Mouse (Mus musculus) forebrain, embryonic 10.5 days (tissue): Measurements from ENCODE around the gene Fxyd6. TPM values are rescaled to one million over a fixed set of nuclear protein-coding genes. Genes with fewer than 3 reads are reported as not detected.

Experiments
- DNase-seq: peaks from one replicate; pipeline ENCODE4 v3.0.0-alpha.2; 2017; ENCODE audit warnings: low spot score; ENCODE audit errors: extremely low spot score
- H3K27ac ChIP-seq: fragments of 300-500 bp; sonication (generic); 2 replicates; pipeline ENCODE4 v1.5.1; 2016; ENCODE audit warnings: mild to moderate bottlenecking
- H3K27me3 ChIP-seq: fragments of 300-500 bp; sonication (generic); 2 replicates; pipeline ENCODE4 v1.6.1; 2016; ENCODE audit warnings: mild to moderate bottlenecking; ENCODE audit not compliant: poor library complexity, severe bottlenecking
- H3K36me3 ChIP-seq: fragments of 300-500 bp; sonication (generic); replicated peaks from 2 replicates; pipeline ENCODE4 v1.6.1; 2016; ENCODE audit warnings: mild to moderate bottlenecking, moderate library complexity
- H3K4me1 ChIP-seq: fragments of 300-500 bp; sonication (generic); 2 replicates; pipeline ENCODE4 v1.6.1; 2016
- H3K4me3 ChIP-seq: fragments of 300-500 bp; sonication (generic); 2 replicates; pipeline ENCODE4 v1.5.1; 2016; ENCODE audit warnings: mild to moderate bottlenecking, moderate library complexity
- H3K9me3 ChIP-seq: fragments of 300-500 bp; sonication (generic); 2 replicates; pipeline ENCODE4 v1.6.1; 2016; ENCODE audit warnings: mild to moderate bottlenecking, moderate library complexity
- WGBS: fragments of 180-500 bp; shearing (Covaris S2); methylation state at CpG from one replicate; pipeline ENCODE4 v1.1.7; 2016; 5-methylcytosine and 5-hydroxymethylcytosine counted together
- polyA plus RNA-seq: library from polyadenylated mRNA; unstranded; fragments of >200 nt; fragmentation: Nextera tagmentation; extraction: Ambion mirVana; gene quantifications from 2 replicates; pipeline ENCODE4 v1.2.1, GENCODE M21; 2016

Fxyd6 gene
- polyA plus RNA-seq, 1 experiment from 2014 or later: 159 TPM

DNA sequence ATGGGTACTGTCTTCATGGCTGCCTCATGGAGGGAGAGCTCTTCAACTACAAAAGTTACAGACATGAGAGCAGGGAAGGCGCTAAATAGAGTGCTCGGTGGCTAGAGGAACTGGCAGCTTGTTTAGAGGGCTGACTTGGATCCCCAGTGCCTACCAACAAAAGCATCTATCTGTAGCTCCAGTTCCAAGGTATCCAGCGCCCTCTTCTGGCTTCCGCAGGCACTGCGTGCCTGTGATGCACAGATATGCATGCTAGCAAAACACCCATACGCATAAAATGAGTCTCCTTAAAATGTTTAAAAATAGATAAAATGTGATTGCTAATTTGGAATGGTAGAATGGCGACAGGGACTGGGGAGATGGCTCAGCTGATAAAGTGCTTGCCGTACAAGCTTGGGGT, 51.2 kb downstream of the Fxyd6 start:
- H3K36me3 ChIP-seq: no peaks in the 10 kb centered on the region
- no peak overlapping the region for H3K27ac ChIP-seq
- DNase-seq: no peak
- no peaks in the 10 kb centered on the region for H3K4me1 ChIP-seq
- H3K9me3 ChIP-seq: no peaks in the 10 kb centered on the region
- WGBS: 65% methylated on average over 8 of the region's 8 CpGs
- no peak overlapping the region for H3K4me3 ChIP-seq
- peaks cover 6% of the 10 kb centered on the region for H3K27me3 ChIP-seq

DNA sequence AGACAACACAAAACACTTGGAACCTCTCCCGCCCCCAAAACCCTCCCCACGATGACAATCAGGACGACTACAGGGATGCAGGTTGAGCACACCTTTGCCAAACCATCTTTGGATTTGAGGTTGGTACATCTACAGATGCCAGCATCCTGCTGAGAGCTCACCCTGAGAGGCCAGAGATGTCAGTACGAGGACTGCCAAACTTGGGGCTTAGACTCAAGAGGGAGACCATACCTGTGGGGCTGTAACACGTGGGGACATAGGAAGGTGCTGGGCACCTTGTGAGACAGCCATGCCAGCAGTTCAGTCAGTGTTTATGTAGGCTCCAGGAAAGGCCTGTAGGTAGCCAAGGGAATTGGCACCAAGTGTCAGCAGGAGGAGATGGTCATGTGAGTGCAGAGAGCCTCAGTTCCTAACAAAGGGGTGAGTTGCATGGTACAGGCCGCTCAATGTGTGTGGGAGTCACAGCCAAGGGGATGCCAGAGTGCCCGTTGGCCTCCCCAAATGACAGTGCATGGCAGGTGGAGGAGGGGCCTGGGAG, 52.8 kb downstream of the Fxyd6 start:
- Histone ChIP-seq H3K27ac (no peak overlapping the region), H3K36me3 (no peaks in the 10 kb centered on the region), H3K27me3 (peaks cover 22% of the 10 kb centered on the region), H3K9me3 (no peaks in the 10 kb centered on the region), H3K4me1 (no peaks in the 10 kb centered on the region), H3K4me3 (no peak overlapping the region)
- no peak for DNase-seq
- WGBS: 77% methylated on average over 7 of the region's 7 CpGs

DNA sequence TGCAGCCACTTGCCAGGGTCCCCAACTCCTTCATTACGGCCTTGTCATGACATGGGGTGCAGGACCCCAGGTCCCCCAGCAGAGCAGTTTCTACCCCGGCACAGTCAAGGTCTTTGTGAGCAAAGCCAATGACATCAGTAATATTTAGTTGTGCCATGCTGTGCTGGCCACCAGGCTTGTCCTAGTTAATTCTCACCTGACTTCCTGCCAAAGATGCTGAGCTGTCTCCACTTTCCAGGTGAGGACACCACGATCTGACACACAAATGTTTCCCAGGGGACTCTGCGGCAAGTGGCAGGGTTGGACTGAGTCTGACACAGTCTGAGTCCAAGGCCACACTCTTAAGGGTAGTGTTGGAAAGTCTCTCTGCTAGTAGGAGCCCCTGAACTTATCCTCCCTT, 56.5 kb downstream of the Fxyd6 start, which contains the start of gene Dscaml1:
Dscaml1 (plus strand) TSS at position 173 of the 400 bp plus-strand sequence.
- H3K27me3 ChIP-seq: peaks cover 56% of the 10 kb centered on the region
- H3K27ac ChIP-seq: no peak within 1 kb of the TSS
- WGBS: 90% methylated on average over 4 of the region's 4 CpGs
- H3K36me3 ChIP-seq: no peaks in the 10 kb centered on the region
- H3K4me3 ChIP-seq: no peak within 1 kb of the TSS
- peaks cover 18% of the 10 kb centered on the region for H3K4me1 ChIP-seq
- no peaks in the 10 kb centered on the region for H3K9me3 ChIP-seq
- DNase-seq: no peak

DNA sequence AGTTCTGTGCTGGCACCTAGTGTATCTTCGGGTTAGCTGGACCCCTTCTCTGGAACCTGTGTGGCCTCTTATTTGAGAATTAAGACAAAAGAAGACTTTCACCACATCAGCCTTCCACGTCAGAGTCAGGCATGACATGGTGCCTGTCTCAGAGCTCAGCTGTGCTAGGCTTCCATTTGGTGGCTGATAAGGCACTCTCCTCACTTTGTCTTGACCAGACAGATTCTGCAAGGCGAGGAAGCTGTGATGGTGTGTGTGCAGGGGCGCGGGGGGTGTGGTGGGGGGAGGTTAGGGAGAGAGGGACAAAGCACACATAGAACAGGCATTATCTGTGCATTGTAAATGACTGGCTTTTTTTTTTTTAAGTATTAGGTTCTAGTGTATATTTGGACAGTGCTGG, 59.4 kb downstream of the Fxyd6 start:
- DNase-seq: no peak
- Histone ChIP-seq H3K4me1 (peaks cover 23% of the 10 kb centered on the region), H3K36me3 (no peaks in the 10 kb centered on the region), H3K27me3 (peaks cover 85% of the 10 kb centered on the region), H3K27ac (no peak overlapping the region), H3K9me3 (no peaks in the 10 kb centered on the region), H3K4me3 (no peak overlapping the region)
- 27% methylated on average over 5 of the region's 5 CpGs for WGBS

DNA sequence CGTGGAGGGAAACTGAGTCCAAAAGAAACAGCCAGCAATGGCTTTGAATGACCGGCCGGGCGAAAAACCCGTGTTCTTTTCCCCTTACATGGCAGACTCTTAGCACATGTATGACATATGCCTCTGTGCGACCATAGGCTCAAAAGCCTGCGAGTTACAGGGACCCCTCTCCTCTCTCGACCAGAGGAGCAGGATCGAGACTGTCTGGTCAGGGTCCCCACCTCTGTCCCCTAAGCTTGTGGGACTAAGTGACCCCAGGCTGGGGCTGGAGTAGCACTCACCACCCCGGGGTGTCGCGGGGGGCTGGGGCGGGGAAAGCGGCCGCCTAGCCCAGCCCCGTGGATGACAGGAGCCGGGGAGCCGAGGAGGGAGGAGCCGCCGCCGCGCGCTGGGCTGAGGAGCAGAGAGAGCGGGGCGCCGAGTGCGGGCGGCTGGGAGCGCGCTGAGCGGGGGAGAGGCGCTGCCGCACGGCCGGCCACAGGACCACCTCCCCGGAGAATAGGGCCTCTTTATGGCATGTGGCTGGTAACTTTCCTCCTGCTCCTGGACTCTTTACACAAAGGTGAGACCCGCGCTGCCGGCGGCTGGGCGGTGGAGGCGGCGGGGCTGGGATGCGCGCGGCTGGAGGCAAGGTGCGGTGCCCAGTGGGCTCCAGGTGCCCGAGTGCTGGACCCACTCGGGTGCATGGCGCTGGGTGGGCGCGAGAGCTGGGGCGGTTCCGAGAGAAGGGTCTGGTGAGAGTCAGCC, 60.1 kb downstream of the Fxyd6 start:
- peak overlapping the region; percentile 17 for H3K27ac ChIP-seq
- peaks cover 85% of the 10 kb centered on the region for H3K27me3 ChIP-seq
- 2% methylated on average over 54 of the region's 54 CpGs for WGBS
- no peak for DNase-seq
- H3K36me3 ChIP-seq: no peaks in the 10 kb centered on the region
- H3K9me3 ChIP-seq: no peaks in the 10 kb centered on the region
- peak overlapping the region; percentile 52 for H3K4me3 ChIP-seq
- H3K4me1 ChIP-seq: peaks cover 23% of the 10 kb centered on the region

DNA sequence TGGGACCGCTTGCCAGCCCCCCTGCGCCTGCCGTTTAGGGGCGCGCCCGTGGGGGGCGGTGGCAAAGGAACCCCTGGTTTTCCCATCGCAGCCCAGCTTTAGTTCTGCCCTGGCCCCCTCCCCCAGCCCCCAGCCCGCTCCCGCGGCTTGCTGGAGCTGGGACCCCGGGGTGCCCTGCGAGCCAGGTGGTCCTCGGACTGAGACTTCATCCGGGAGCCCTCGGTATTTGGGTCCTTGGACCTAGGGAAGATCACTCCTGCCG, 60.6 kb downstream of the Fxyd6 start:
- peaks cover 23% of the 10 kb centered on the region for H3K4me1 ChIP-seq
- peak overlapping the region; percentile 52 for H3K4me3 ChIP-seq
- H3K27ac ChIP-seq: peak overlapping the region; percentile 17
- H3K27me3 ChIP-seq: peaks cover 85% of the 10 kb centered on the region
- under 1% methylated on average over 17 of the region's 17 CpGs for WGBS
- no peak for DNase-seq
- H3K36me3 ChIP-seq: no peaks in the 10 kb centered on the region
- H3K9me3 ChIP-seq: no peaks in the 10 kb centered on the region

DNA sequence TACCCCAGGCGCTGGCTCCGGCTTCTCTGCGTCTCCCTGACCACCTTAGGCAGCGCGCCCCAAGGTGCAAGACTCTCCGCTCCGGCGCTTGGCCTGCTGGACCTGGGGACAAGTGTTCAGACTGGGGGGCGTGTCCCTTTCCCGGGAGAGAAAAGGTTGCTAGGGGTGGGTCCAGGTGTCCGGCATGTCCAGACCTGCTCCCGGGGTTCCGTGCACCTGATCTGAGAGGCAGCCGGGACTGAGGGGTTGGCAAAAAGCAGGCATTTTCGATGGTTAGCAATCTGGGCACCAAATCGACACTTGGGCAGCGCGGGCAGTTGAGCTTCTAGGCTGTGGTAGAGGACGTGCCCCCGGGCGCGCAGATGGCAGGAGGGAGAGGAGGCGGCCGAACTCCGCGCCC, 61.2 kb downstream of the Fxyd6 start:
- Histone ChIP-seq H3K36me3 (no peaks in the 10 kb centered on the region), H3K4me1 (peaks cover 23% of the 10 kb centered on the region), H3K27me3 (peaks cover 83% of the 10 kb centered on the region), H3K27ac (no peak overlapping the region), H3K9me3 (no peaks in the 10 kb centered on the region), H3K4me3 (peak overlapping the region; percentile 52)
- no peak for DNase-seq
- 3% methylated on average over 26 of the region's 26 CpGs for whole genome bisulfite sequencing

DNA sequence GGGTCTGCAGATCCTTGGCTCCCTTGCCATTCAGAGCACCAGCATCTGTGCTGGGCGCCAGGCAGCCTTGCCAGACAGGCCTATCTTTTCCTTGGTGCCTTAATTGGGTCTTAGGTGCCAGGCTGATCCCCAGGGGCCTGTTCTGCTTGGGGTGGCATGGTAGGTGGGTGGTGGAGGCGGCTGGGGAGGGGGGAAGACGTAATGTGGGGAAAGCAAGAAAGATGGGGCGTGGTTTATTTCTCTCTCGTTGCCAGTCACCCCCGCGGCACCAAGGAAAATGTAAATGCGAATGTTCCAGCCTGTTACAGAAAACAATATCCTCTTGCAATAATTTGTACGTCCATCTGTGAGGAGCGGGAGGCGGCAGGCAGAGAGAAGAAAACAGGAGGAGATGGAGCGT, 62.7 kb downstream of the Fxyd6 start:
- H3K4me1 ChIP-seq: peaks cover 23% of the 10 kb centered on the region
- H3K4me3 ChIP-seq: no peak overlapping the region
- DNase-seq: no peak
- H3K27me3 ChIP-seq: peaks cover 68% of the 10 kb centered on the region
- H3K36me3 ChIP-seq: no peaks in the 10 kb centered on the region
- H3K27ac ChIP-seq: no peak overlapping the region
- 79% methylated on average over 12 of the region's 12 CpGs for WGBS
- H3K9me3 ChIP-seq: no peaks in the 10 kb centered on the region

DNA sequence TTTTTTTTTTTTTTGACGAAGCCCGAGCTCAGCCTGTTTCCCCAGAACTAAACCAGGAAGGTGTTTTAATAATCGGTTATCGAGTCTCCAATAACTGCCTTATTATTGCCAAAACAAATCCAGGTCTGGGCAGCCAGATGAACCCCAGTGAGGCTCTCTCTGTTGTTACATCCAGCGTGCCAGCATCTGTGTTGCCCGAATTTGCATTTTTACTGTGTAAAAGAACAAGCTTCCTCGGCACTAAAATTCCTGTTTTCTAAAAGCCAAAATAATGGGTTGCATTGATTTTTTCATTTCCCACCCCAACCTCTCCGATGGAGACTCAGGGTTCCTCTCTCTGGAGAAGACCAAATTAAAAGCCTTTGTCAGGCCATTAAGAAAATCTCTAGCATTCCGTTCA, 63.1 kb downstream of the Fxyd6 start:
- H3K27ac ChIP-seq: no peak overlapping the region
- WGBS: 86% methylated on average over 9 of the region's 9 CpGs
- peaks cover 63% of the 10 kb centered on the region for H3K27me3 ChIP-seq

DNA sequence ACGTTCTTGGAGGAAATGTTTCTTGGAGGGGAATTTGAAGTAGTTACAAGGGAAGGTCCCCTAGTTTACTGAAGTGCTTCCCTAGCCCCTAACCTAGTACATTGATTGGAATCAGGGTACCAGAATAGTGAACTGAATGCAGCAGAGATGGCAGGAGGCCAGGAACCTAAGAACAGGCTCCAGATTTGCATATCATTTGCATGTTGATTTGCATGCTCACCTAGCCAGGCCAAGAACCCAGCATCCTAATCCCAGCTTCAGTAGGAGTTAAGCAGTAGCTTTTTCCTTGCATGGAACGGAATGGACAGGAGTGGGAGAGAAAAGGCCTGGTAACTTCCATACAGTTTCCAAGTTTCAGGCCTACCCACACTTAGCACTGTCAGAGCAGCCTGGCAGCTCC, 64.2 kb downstream of the Fxyd6 start:
- H3K27me3 ChIP-seq: peaks cover 53% of the 10 kb centered on the region
- H3K9me3 ChIP-seq: no peaks in the 10 kb centered on the region
- no peak for DNase-seq
- H3K4me1 ChIP-seq: peaks cover 24% of the 10 kb centered on the region
- no peak overlapping the region for H3K4me3 ChIP-seq
- H3K36me3 ChIP-seq: no peaks in the 10 kb centered on the region
- no peak overlapping the region for H3K27ac ChIP-seq
- 81% methylated on average over 2 of the region's 2 CpGs for WGBS

More for the DNA sequence above, 63.1 kb downstream of the Fxyd6 start:
- Histone ChIP-seq H3K4me3 (no peak overlapping the region), H3K9me3 (no peaks in the 10 kb centered on the region), H3K4me1 (peaks cover 23% of the 10 kb centered on the region), H3K36me3 (no peaks in the 10 kb centered on the region)
- DNase-seq: no peak

DNA sequence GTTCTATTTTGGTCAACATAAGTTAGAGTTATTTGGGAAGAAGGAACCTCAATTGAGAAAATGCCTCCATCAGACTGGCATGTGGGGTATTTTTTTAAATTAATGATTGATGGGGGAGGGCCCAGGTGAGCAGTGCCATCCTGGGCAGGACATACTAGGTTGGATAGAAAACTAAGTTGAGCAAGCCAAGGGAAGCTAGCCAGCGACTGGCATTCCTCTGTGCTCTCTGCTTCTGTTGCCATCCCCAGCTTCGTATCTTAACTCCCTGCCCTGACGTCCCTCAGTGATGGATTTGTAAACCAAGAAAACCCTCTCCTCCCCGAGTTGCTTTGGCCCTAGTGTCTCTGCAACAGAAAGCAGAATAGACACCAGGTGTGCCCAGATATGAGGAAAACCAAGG, 69.0 kb downstream of the Fxyd6 start:
- DNase-seq: no peak

DNA sequence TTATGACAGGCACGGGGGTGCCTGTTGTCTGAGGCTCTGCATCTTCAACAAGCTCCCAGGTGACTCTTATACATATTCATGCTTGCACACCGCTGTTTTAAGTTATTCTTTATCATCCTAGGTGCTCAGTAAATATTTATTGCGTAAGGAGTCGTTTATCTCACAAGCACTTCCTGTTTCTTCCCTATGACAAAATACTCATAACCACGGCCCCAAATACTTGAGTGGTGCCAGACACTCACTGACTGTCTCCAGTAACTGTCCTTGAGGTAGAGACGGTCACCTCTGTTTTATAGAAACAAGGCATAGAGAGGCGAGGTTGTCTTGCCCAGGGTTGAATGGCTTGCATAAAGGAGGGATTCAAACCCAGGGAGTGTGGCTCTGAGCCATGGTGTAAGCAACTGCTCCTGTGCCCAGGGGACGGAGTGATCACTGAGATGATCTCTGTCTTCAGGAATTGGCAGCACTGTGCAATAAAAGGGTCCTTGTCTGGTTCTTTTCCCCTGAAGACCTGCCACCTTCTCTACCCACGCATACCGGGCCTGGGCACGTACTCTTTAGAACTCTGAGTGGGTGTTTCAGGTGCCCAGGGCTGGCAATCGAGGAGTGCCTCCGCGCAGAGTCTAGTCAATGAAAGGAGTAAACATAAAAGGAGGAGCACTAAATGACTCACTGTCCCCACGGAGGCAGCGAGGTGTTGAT, 70.2 kb downstream of the Fxyd6 start:
- H3K27me3 ChIP-seq: peaks cover 18% of the 10 kb centered on the region
- H3K4me3 ChIP-seq: no peak overlapping the region
- H3K4me1 ChIP-seq: peaks cover 15% of the 10 kb centered on the region
- no peak for DNase-seq
- no peak overlapping the region for H3K27ac ChIP-seq
- no peaks in the 10 kb centered on the region for H3K9me3 ChIP-seq
- H3K36me3 ChIP-seq: no peaks in the 10 kb centered on the region
- WGBS: 87% methylated on average over 16 of the region's 16 CpGs

More for the DNA sequence above, 69.0 kb downstream of the Fxyd6 start:
- Histone ChIP-seq H3K27me3 (peaks cover 22% of the 10 kb centered on the region), H3K4me3 (no peak overlapping the region), H3K27ac (no peak overlapping the region), H3K4me1 (peaks cover 15% of the 10 kb centered on the region), H3K9me3 (no peaks in the 10 kb centered on the region), H3K36me3 (no peaks in the 10 kb centered on the region)
- 85% methylated on average over 4 of the region's 4 CpGs for WGBS

DNA sequence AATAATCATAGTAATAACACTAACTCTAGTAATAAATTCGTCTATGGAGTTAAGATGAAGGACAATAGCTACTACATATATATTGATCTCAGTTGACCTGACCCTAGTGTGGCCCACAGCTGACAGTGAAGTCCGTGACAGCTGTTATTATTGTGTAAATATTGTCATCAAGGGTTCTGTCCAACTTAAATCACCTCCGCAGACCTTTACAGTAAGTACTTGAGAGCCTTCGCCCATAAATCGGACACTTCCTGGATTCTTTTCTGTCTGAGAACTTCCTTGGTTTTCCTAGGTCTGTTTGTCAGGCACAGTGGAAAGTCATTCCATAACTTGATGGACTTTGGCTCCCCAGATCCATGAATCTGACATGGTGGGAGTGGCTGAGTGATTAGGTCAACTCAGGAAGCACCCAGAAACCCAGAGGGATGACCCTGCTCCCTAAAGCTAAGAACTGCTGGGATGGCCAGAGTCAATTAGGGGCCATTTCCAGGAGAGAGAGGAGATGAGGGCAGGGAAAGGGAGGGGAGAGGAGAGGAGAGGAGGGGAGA, 74.3 kb downstream of the Fxyd6 start:
- Histone ChIP-seq H3K4me1 (peaks cover 16% of the 10 kb centered on the region), H3K27me3 (peaks cover 41% of the 10 kb centered on the region), H3K9me3 (no peaks in the 10 kb centered on the region), H3K36me3 (no peaks in the 10 kb centered on the region), H3K27ac (no peak overlapping the region), H3K4me3 (no peak overlapping the region)
- 89% methylated on average over 5 of the region's 5 CpGs for WGBS
- no peak for DNase-seq
